25 mouse cellular contexts compared by ENCODE assay signal in the genomic region with DNA sequence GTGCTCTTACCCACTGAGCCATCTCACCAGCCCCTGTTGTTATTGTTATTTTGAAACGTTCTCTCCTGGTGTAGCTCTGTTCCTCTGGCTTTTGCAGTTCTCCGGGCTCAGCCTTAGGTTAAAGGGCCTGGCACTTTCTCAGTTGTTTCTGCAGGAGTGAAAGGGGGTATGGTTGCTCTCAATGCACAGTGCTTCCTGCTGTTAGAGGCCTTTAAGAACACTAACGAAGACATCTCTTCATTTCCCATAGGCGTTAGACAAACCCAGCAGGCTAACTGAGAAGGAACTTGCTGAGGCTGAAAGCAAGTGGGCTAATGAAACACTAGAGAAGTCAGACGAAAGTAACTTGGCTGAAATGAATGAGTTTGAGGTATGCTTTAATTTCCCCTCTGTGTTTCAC.
"Had no signal": no experiment of that assay in that cellular context is flagged by ENCODE, and none has a peak within 500 bp of the region (broad histone marks: within the 10 kb centered on the region; RNA-seq: fewer than 3 reads in every experiment).

No protein-coding gene starts in this region.

- H3K4me2 ChIP-seq: embryonic facial prominence, embryonic 12.5 days; embryonic facial prominence, embryonic 13.5 days; embryonic facial prominence, embryonic 15.5 days; forebrain, embryonic 12.5 days; forebrain, embryonic 13.5 days; forebrain, embryonic 15.5 days had no signal

- H3K4me1 ChIP-seq: embryonic facial prominence, embryonic 10.5 days; embryonic facial prominence, embryonic 12.5 days; embryonic facial prominence, embryonic 13.5 days; embryonic facial prominence, embryonic 15.5 days; forebrain, embryonic 10.5 days; forebrain, embryonic 12.5 days; forebrain, embryonic 13.5 days; forebrain, embryonic 15.5 days; heart, embryonic 10.5 days had no signal

- ATAC-seq: forebrain, embryonic 13.5 days; forebrain, embryonic 14.5 days; forebrain, embryonic 15.5 days; forebrain, embryonic 16.5 days; forebrain, postnatal 0 days had no signal

- H3K27ac ChIP-seq: embryonic facial prominence, embryonic 10.5 days; embryonic facial prominence, embryonic 12.5 days; embryonic facial prominence, embryonic 13.5 days; embryonic facial prominence, embryonic 15.5 days; forebrain, embryonic 10.5 days; forebrain, embryonic 12.5 days; forebrain, embryonic 13.5 days; forebrain, embryonic 15.5 days; gastrocnemius, adult 2 months; heart, adult 2 months; heart, embryonic 10.5 days had no signal

- H3K4me3 ChIP-seq: embryonic facial prominence, embryonic 10.5 days; embryonic facial prominence, embryonic 12.5 days; embryonic facial prominence, embryonic 13.5 days; embryonic facial prominence, embryonic 15.5 days; erythroblast, embryonic 14.5 days; forebrain, embryonic 10.5 days; forebrain, embryonic 12.5 days; forebrain, embryonic 13.5 days; forebrain, embryonic 15.5 days; gastrocnemius, adult 2 months; heart, adult 2 months; heart, embryonic 10.5 days had no signal

- H3K27me3 ChIP-seq: embryonic facial prominence, embryonic 12.5 days; embryonic facial prominence, embryonic 13.5 days; embryonic facial prominence, embryonic 15.5 days; forebrain, embryonic 12.5 days; forebrain, embryonic 13.5 days; forebrain, embryonic 15.5 days had no signal

- H3K9me3 ChIP-seq: embryonic facial prominence, embryonic 10.5 days; embryonic facial prominence, embryonic 12.5 days; embryonic facial prominence, embryonic 13.5 days; embryonic facial prominence, embryonic 15.5 days; forebrain, embryonic 10.5 days; forebrain, embryonic 12.5 days; forebrain, embryonic 13.5 days; forebrain, embryonic 15.5 days; heart, embryonic 10.5 days had no signal

- DNase-seq: cerebellum, postnatal 10 days; cerebellum, postnatal 14 days; cerebellum, postnatal 25 days; cerebellum, postnatal 36 days; embryo, embryonic 11 days; forebrain, postnatal 0 days; gastrocnemius, adult 2 months; gastrocnemius, postnatal 10 days; gastrocnemius, postnatal 14 days; gastrocnemius, postnatal 25 days; gastrocnemius, postnatal 36 days; heart, adult 18-20 months; heart, adult 2 months had no signal

- H3K36me3 ChIP-seq: forebrain, embryonic 15.5 days had no signal

- H3K9ac ChIP-seq: embryonic facial prominence, embryonic 12.5 days; embryonic facial prominence, embryonic 13.5 days; embryonic facial prominence, embryonic 15.5 days; forebrain, embryonic 12.5 days; forebrain, embryonic 13.5 days; forebrain, embryonic 15.5 days; forebrain, postnatal 0 days had no signal
